Mouse (Mus musculus): ENCODE data around the gene Fkbp5.

DNA sequence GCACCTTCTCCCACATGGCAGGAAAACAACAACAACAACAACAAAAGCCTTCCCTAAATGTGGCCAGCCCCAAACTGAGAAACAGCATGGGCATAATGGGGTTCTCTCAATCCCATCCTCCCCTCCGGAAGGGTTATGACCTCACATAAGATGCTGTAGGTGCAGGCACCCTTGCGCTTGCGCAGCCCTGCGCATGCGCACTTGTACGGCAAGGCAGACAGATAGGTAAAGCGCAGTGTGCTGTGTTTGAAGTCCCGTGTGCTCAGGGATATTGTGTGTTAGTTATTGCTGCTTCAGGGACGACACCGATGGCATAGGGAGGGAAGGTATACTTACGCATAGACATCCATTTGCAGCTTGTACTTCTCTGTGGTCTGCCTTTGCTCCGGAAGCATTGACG, 16.0 kb upstream of the Fkbp5 start:
- no peak for TF ChIP-seq POLR2A (IDR thresholded peaks at IDR 0.05; ENCODE audit: low read depth, low read length)
- no peak for TF ChIP-seq CTCF (conservative IDR thresholded peaks at IDR 0.05 in 1 of 2, IDR thresholded peaks at IDR 0.05 in 1 of 2; ENCODE audit: low read depth in 2 of 2, low read length in 2 of 2)
- no peak for TF ChIP-seq POLR2AphosphoS2 (IDR thresholded peaks at IDR 0.05; ENCODE audit: low read depth, low read length)
- TF ChIP-seq MAFK (IDR thresholded peaks at IDR 0.05; ENCODE audit: insufficient replicate concordance, low read length) = no peak
- TF ChIP-seq JUND (conservative IDR thresholded peaks at IDR 0.05; ENCODE audit: low read depth, low read length) = no peak
- TF ChIP-seq NELFE (IDR thresholded peaks at IDR 0.05; ENCODE audit: low read depth, low read length) = no peak
- no peak for TF ChIP-seq EP300 (IDR thresholded peaks at IDR 0.05; ENCODE audit: low read length)
- no peak for TF ChIP-seq JUN (IDR thresholded peaks at IDR 0.05; ENCODE audit: insufficient read depth, low read depth, low read length)
- TF ChIP-seq SIN3A (IDR thresholded peaks at IDR 0.05; ENCODE audit: low read length) = no peak
